Mouse (Mus musculus): ENCODE measurements at regions not wholly inside any gene's neighbourhood (a gene's known extent, or its start where the extent isn't known, plus 50 kb on each side); places are given as distances from the start of the nearest gene placed in this dataset.

DNA sequence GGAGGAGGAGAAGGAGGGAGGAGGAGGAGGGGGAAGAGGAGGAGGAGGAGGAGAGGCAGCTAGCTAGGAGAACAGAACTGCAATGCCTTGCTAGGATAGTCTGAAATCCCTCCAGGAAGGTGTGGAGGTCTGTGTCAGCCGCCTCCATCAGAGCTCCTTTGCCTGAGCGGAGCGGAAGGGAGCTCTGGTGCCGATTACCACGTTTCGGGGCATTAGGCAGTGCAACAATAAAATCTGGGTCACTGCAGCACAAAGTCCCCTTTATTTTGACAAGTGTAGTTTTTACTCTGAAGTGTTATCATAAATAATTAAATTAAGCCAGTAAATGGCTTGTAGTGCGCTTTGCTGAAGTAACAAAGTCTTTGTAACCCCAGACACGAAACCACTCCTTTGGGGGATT lies 104.0 kb downstream of the Ephb3 start:
- no peak for DNase-seq
- H3K4me3 ChIP-seq (ENCODE audit: low read depth, low read length), result no peak overlapping the region
- no peak overlapping the region for H3K4me2 ChIP-seq
- H3K27ac ChIP-seq (ENCODE audit: low read depth), result no peak overlapping the region
- WGBS, result 72% methylated on average over 8 of the region's 8 CpGs
- TF ChIP-seq CTCF (IDR thresholded peaks at IDR 0.05; ENCODE audit: low read depth), result no peak
- H3K36me3 ChIP-seq (ENCODE audit: insufficient read depth), result no peaks in the 10 kb centered on the region
- ATAC-seq (ENCODE audit: insufficient read depth), result no peak
- H3K4me1 ChIP-seq (ENCODE audit: insufficient read depth), result peaks cover 17% of the 10 kb centered on the region
- H3K9ac ChIP-seq, result no peak overlapping the region
- H3K27me3 ChIP-seq (ENCODE audit: insufficient read depth, low read length), result no peaks in the 10 kb centered on the region
- H3K9me3 ChIP-seq (ENCODE audit: low read depth, low read length), result no peaks in the 10 kb centered on the region

DNA sequence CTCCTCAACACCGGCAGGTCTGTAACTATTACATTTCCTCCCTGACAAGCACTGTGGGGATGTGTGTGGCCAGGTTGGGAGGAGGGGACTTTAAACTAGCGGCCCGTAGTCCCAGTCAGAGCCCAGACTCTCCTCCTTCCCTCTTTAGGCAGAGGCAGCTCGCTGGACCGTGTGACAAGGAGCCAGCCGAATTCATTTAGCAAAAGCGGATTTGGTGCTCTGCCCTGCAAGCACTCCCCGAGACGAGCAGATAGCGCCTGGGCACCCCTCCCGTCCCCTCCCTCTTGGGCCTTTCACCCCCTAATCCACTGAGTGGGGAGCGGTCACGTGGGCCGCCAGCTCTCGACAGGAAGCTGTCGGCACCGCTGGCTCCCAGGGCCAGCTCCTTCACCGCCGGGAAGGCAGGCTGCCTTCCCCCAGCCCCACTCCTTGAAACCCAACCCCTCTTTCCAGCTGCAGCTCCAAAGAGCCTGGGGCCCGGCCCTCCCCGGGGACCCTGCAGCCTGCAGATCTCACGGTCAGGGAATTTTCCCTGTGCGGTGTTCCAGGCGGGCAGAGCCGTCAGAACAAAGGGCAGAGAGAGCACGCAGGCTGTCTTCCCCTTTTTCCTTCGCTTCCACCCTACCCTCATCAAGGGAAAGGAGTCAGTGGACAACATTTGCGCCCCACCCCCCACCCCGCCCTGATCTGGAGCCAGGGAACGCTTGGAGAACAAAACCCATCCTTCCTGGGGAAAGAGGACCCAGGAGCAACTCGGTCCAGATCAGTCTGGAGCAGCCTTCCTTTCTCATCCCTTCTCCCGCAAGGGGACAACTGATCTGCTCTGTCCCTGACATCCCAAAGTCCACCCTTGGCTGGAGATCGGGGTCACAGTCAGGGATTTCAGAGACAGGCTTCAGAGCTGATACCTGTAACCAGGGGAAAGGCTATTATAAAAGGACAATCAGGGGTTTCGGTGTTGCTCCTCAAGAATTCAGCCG lies 106.4 kb downstream of the Ephb3 start:
- H3K27me3 ChIP-seq (ENCODE audit: insufficient read depth, low read length), result no peaks in the 10 kb centered on the region
- 3% methylated on average over 35 of the region's 35 CpGs for WGBS
- H3K4me3 ChIP-seq (ENCODE audit: low read depth, low read length), result peak overlapping the region; percentile 30
- ATAC-seq (ENCODE audit: insufficient read depth) (peak; percentile 88), DNase-seq (peak; percentile 86)
- peak overlapping the region; percentile 76 for H3K4me2 ChIP-seq
- no peaks in the 10 kb centered on the region for H3K36me3 ChIP-seq (ENCODE audit: insufficient read depth)
- peak overlapping the region; percentile 63 for H3K9ac ChIP-seq
- no peaks in the 10 kb centered on the region for H3K9me3 ChIP-seq (ENCODE audit: low read depth, low read length)
- H3K4me1 ChIP-seq (ENCODE audit: insufficient read depth), result peaks cover 26% of the 10 kb centered on the region
- TF ChIP-seq CTCF (IDR thresholded peaks at IDR 0.05; ENCODE audit: low read depth), result no peak
- H3K27ac ChIP-seq (ENCODE audit: low read depth), result peak overlapping the region; percentile 95

DNA sequence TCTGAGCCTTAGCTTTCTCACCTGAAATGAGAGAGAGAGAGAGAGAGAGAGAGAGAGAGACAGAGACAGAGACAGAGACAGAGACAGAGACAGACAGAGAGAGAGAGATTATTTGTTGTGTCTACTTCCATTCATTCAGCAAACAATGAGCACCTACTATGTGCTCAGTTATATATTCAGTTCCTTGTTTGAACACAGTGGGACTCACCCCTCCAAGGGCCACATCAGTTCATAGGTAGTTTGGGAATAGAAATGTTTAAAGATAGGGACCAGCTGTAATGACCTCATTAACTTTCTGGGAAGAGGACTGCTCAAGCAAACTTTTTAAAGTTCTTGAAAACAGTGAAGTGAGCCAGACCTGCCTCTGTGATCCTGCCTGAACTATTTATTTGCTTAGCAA lies 107.2 kb downstream of the Ephb3 start:
- no peak for TF ChIP-seq CTCF (IDR thresholded peaks at IDR 0.05; ENCODE audit: low read depth)
- H3K4me2 ChIP-seq, result no peak overlapping the region

DNA sequence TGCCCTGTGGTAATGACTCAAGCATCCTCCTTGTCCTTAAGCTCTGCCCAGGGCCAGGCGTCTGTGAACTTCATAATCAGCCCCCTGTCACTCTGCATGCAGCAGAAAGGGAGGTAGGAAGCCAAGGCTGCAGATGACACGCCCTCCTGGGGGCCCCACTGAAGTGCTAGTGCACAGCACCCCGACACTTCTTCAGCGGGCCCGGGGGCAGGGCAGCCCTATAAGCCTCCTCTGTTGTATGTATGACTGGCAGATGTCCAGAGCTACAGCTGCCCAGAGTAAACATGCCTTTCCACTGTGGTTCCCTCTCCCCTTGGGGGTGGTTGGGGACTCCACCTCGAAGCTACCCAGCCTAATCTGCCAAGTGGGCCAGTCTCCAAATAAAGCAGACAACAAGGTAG lies 107.2 kb upstream of the Vps8 start:
- no peaks in the 10 kb centered on the region for H3K9me3 ChIP-seq (ENCODE audit: low read depth, low read length)
- H3K4me3 ChIP-seq (ENCODE audit: low read depth, low read length), result no peak overlapping the region
- TF ChIP-seq CTCF (IDR thresholded peaks at IDR 0.05; ENCODE audit: low read depth), result no peak
- peaks cover 23% of the 10 kb centered on the region for H3K4me1 ChIP-seq (ENCODE audit: insufficient read depth)
- WGBS, result 8% methylated on average over 6 of the region's 6 CpGs
- H3K27me3 ChIP-seq (ENCODE audit: insufficient read depth, low read length), result no peaks in the 10 kb centered on the region
- H3K4me2 ChIP-seq, result no peak overlapping the region
- no peak overlapping the region for H3K9ac ChIP-seq
- no peaks in the 10 kb centered on the region for H3K36me3 ChIP-seq (ENCODE audit: insufficient read depth)
- H3K27ac ChIP-seq (ENCODE audit: low read depth), result no peak overlapping the region
- DNase-seq (peak; percentile 78), ATAC-seq (ENCODE audit: insufficient read depth) (peak; percentile 64)

More for the DNA sequence above, 107.2 kb downstream of the Ephb3 start:
- H3K27ac ChIP-seq (ENCODE audit: low read depth), result peak overlapping the region; percentile 95
- no peak overlapping the region for H3K9ac ChIP-seq
- H3K4me1 ChIP-seq (ENCODE audit: insufficient read depth), result peaks cover 32% of the 10 kb centered on the region
- no peak overlapping the region for H3K4me3 ChIP-seq (ENCODE audit: low read depth, low read length)
- H3K27me3 ChIP-seq (ENCODE audit: insufficient read depth, low read length), result no peaks in the 10 kb centered on the region
- H3K9me3 ChIP-seq (ENCODE audit: low read depth, low read length), result no peaks in the 10 kb centered on the region
- DNase-seq, result no peak
- no peaks in the 10 kb centered on the region for H3K36me3 ChIP-seq (ENCODE audit: insufficient read depth)
- no peak for ATAC-seq (ENCODE audit: insufficient read depth)

DNA sequence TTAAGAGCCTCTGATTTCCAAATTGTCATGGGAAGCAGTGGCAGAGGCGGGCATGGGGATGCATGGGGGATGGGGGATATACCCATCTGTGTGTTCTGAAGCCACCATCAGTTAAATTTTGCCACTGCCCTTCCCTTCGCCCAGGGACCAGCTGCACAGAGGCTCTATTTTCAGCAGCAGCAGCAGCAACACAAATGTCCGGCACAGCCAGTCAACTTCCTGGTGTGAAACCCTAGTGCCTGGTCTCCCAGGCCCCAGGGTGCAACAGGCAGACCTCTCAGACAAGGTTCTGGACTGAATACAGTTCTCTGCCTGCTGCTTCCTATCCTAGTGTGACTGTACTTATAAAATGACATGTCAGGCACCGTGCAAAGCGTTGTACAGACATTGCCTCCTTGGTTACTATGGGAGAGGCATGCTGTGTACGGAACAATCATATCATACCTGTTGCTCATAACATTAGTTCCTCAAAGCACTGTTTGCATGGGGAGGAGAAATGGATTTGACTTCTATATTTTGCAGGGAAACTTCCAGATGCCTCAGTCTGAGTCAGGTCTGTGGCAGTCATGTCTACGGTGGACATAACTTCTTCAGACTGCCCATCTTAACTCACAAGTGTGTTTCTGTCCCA lies 104.8 kb upstream of the Vps8 start:
- Histone ChIP-seq H3K9ac (no peak overlapping the region), H3K9me3 (ENCODE audit: low read depth, low read length) (no peaks in the 10 kb centered on the region), H3K27me3 (ENCODE audit: insufficient read depth, low read length) (no peaks in the 10 kb centered on the region), H3K4me3 (ENCODE audit: low read depth, low read length) (no peak overlapping the region), H3K4me2 (no peak overlapping the region), H3K36me3 (ENCODE audit: insufficient read depth) (no peaks in the 10 kb centered on the region), H3K4me1 (ENCODE audit: insufficient read depth) (peaks cover 28% of the 10 kb centered on the region), H3K27ac (ENCODE audit: low read depth) (no peak overlapping the region; the same call in 1 of the 2 replicates)
- 75% methylated on average over 7 of the region's 7 CpGs for WGBS
- DNase-seq, result no peak
- ATAC-seq (ENCODE audit: insufficient read depth), result no peak
- no peak for TF ChIP-seq CTCF (IDR thresholded peaks at IDR 0.05; ENCODE audit: low read depth)

DNA sequence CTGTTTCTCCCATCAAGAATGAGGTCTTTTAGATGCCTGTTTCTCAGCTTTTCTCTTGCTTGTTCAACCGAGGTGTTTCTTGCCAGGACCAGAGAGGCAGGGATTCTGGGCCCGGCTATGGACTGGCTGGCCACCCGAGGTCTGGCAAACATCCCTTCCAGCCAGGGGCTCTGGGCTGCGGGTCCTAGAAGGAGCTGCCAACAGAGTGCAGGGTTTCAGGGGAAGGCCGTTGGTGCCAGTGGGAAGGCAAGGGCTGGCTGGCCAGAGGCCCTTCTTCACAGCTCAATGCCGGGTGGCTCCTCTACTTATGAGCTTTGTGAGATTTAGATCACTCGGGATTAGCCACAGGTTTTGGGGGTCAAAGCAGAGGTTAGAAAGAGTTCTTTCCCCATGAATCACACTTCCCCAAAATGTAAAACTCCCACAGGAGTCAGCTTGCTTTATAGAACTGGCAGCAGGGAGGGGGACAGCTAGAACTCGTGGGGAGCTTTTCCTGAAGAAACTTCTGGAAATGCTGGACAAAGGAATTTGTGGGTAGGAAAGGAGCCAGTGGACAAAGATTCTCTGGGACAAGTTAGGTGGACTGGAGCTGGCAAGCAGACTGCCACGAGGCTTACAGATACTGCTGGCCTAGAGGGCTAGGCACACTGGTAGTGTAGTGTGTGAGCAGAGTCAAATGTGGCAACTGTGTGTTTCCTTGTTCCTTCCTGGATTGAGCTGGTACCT lies 104.1 kb upstream of the Vps8 start:
- Histone ChIP-seq H3K27ac (ENCODE audit: low read depth) (no peak overlapping the region; the same call in 1 of the 2 replicates), H3K36me3 (ENCODE audit: insufficient read depth) (no peaks in the 10 kb centered on the region), H3K9me3 (ENCODE audit: low read depth, low read length) (no peaks in the 10 kb centered on the region), H3K4me3 (ENCODE audit: low read depth, low read length) (no peak overlapping the region), H3K4me1 (ENCODE audit: insufficient read depth) (peaks cover 28% of the 10 kb centered on the region), H3K27me3 (ENCODE audit: insufficient read depth, low read length) (no peaks in the 10 kb centered on the region), H3K9ac (no peak overlapping the region), H3K4me2 (no peak overlapping the region)
- ATAC-seq (ENCODE audit: insufficient read depth) (no peak), DNase-seq (no peak)
- WGBS, result 58% methylated on average over 9 of the region's 9 CpGs
- no peak for TF ChIP-seq CTCF (IDR thresholded peaks at IDR 0.05; ENCODE audit: low read depth)

DNA sequence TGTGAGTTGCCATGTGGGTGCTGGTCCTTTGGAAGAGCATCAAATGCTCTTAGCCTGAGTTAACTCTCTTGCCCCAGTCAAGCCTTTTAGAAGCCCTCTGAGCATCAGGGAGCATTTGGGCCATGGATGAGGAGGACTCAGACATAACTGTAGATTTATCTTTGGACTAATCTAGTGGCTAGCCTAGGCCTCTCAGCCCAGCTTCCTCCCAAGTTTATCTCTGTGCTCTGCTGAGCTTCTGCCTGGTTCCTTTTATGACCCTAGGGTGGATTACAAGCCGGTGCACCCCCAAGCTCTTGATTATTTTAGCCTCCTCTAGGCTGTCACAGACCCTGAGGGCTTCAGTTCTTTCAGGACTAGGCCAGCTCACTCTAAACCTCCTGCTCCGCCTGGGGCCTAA lies 102.6 kb upstream of the Vps8 start:
- H3K27ac ChIP-seq (ENCODE audit: low read depth), result no peak overlapping the region
- no peaks in the 10 kb centered on the region for H3K9me3 ChIP-seq (ENCODE audit: low read depth, low read length)
- ATAC-seq (ENCODE audit: insufficient read depth), result no peak
- no peak for DNase-seq
- no peak overlapping the region for H3K9ac ChIP-seq
- peaks cover 25% of the 10 kb centered on the region for H3K4me1 ChIP-seq (ENCODE audit: insufficient read depth)
- H3K4me3 ChIP-seq (ENCODE audit: low read depth, low read length), result no peak overlapping the region
- 90% methylated on average over 2 of the region's 2 CpGs for WGBS
- no peaks in the 10 kb centered on the region for H3K27me3 ChIP-seq (ENCODE audit: insufficient read depth, low read length)
- no peaks in the 10 kb centered on the region for H3K36me3 ChIP-seq (ENCODE audit: insufficient read depth)
- no peak overlapping the region for H3K4me2 ChIP-seq
- no peak for TF ChIP-seq CTCF (IDR thresholded peaks at IDR 0.05; ENCODE audit: low read depth)
